Mouse (Mus musculus) liver, embryonic 15.5 days (tissue): ENCODE results near the gene Spata22. TPM values are rescaled to one million over a fixed set of nuclear protein-coding genes. Genes with fewer than 3 reads are reported as not detected.
"Not testable (repeated sequence)": the region's sequence is repeated elsewhere in the genome, so short reads cannot be mapped to it uniquely, and the experiment has no call there.

Source experiments
- ATAC-seq: fragments of 200-750 bp; cut with Nextera tagmentation; 2 replicates; pipeline ENCODE4 v1.8.0; 2017; ENCODE audit warnings: moderate number of reproducible peaks, mild to moderate bottlenecking, moderate library complexity; ENCODE audit not compliant: insufficient read depth
- H3K27ac ChIP-seq: fragments of 300-500 bp; sonication (generic); replicated peaks from 2 replicates; pipeline ENCODE4 v1.5.1; 2015; ENCODE audit warnings: mild to moderate bottlenecking, inconsistent platforms
- H3K27me3 ChIP-seq: fragments of 300-500 bp; sonication (generic); 2 replicates; pipeline ENCODE4 v1.6.1; 2015; ENCODE audit warnings: mild to moderate bottlenecking, inconsistent platforms
- H3K36me3 ChIP-seq: fragments of 300-500 bp; sonication (generic); replicated peaks from 2 replicates; pipeline ENCODE4 v1.6.1; 2015; ENCODE audit warnings: moderate library complexity, mild to moderate bottlenecking, inconsistent platforms
- H3K4me1 ChIP-seq: fragments of 300-500 bp; sonication (generic); replicated peaks from 2 replicates; pipeline ENCODE4 v1.6.1; 2015; ENCODE audit warnings: inconsistent platforms
- H3K4me2 ChIP-seq: fragments of 300-500 bp; sonication (generic); 2 replicates; pipeline ENCODE4 v1.6.1; 2015; ENCODE audit warnings: moderate library complexity, mild to moderate bottlenecking, inconsistent platforms
- H3K4me3 ChIP-seq: fragments of 300-500 bp; sonication (generic); replicated peaks from 2 replicates; pipeline ENCODE4 v1.5.1; 2015; ENCODE audit warnings: mild to moderate bottlenecking, inconsistent platforms
- H3K9ac ChIP-seq: fragments of 300-500 bp; sonication (generic); 2 replicates; pipeline ENCODE4 v1.6.1; 2015; ENCODE audit warnings: moderate library complexity, mild to moderate bottlenecking, inconsistent platforms
- H3K9me3 ChIP-seq: fragments of 300-500 bp; sonication (generic); replicated peaks from 2 replicates; pipeline ENCODE4 v1.6.1; 2016; ENCODE audit warnings: inconsistent platforms
- WGBS: fragments of 180-500 bp; shearing (Covaris S2); methylation state at CpG from one replicate; pipeline ENCODE4 v1.1.7; 2015; ENCODE audit warnings: mixed read lengths; ENCODE audit not compliant: insufficient replicate concordance; 5-methylcytosine and 5-hydroxymethylcytosine counted together
- polyA plus RNA-seq: library from polyadenylated mRNA; unstranded; fragments of >200 nt; fragmentation: Nextera tagmentation; extraction: Ambion mirVana; gene quantifications from 2 replicates; pipeline ENCODE4 v1.2.1, GENCODE M21; 2015

The Spata22 gene
- polyA plus RNA-seq = 2.5 and 2.8 TPM in 2 replicates

DNA sequence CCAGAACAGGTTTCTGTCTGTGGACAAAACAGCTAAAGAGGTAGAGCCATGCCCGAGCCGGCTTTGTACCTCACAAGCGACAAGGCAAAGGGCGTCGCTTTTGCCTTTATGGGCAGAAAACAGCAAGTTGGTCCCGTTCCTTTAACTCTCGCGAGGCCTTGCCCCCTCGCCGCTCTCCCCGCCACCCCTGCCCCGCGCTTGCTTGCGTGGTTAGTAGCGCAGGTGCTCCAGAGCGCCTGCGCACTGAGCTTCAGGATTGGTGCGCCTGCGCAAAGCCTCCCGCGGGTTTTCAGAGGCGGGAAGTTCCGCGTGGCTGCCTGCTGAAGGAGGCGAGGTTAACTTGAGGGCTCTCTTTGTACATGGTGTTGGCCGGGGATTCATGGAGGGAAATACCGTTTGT is at the start of gene Spata22, which contains the start of the genes Aspa and Gm49340:
Gene Spata22, plus strand, starts transcription at position 300 of the 400 bp plus-strand sequence.
Gene Aspa, minus strand, starts transcription at position 155 of the 400 bp plus-strand sequence.
Gene Gm49340, plus strand, starts transcription at position 300 of the 400 bp plus-strand sequence.
- no peak within 1 kb of the TSS for H3K4me2 ChIP-seq
- H3K27me3 ChIP-seq = no peaks in the 10 kb centered on the region
- H3K36me3 ChIP-seq = no peaks in the 10 kb centered on the region
- H3K9me3 ChIP-seq = no peaks in the 10 kb centered on the region
- WGBS = 74% methylated on average over 27 of the region's 27 CpGs
- no peaks in the 10 kb centered on the region for H3K4me1 ChIP-seq
- H3K9ac ChIP-seq = no peak within 1 kb of the TSS
- no peak within 1 kb of the TSS for H3K27ac ChIP-seq
- no peak within 1 kb of the TSS for H3K4me3 ChIP-seq
- ATAC-seq = no peak

DNA sequence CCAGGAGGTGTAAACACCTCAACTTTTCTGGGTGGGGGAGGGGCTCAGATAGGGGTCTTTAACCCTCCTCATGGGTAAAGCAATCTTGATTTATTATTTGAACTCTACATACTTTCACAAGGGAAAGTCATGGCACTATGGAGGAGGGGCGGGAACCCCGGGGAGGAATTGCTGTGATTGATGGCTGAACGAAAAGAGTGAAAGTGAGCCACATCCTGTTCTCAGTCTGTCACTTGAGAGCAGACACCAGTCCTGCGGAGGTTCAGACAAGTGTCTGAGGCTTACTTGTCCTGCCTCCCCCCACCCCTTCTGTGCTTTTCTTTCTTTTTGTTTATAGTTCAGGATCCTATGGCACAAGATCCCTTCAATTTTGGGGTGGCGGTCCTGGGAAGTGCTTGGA is 48.8 kb upstream of the Spata22 start:
- Histone ChIP-seq H3K27ac (no peak overlapping the region), H3K9ac (no peak overlapping the region), H3K4me3 (no peak overlapping the region), H3K4me2 (no peak overlapping the region), H3K9me3 (no peaks in the 10 kb centered on the region), H3K36me3 (no peaks in the 10 kb centered on the region), H3K4me1 (no peaks in the 10 kb centered on the region), H3K27me3 (no peaks in the 10 kb centered on the region)
- 26% methylated on average over 5 of the region's 5 CpGs for WGBS
- no peak for ATAC-seq

DNA sequence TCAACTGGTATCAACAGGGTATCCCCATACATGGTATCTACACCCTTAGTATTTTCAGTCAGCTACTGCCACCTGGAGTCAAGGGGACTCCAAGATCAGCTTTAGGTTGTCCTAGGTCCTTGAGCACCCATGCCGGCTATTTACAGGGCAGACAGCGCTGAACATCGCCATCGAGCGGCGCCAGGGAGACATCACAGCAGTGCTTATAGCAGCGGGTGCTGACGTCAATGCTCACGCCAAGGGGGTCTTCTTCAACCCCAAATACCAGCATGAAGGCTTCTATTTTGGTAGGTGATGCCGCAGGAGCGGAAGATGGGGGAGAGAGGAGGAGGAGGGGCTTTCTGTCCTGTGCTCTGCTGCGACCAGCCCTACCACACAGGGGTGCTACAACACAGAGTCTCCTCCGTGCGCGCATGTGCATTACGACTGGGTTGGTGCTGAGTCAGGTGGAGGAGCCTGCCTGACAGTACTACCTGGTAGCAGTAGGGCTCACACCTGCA is 48.0 kb upstream of the Spata22 start:
- no peak overlapping the region for H3K4me3 ChIP-seq
- H3K27me3 ChIP-seq = no peaks in the 10 kb centered on the region
- 2% methylated on average over 16 of the region's 16 CpGs for WGBS
- no peaks in the 10 kb centered on the region for H3K9me3 ChIP-seq
- peak overlapping the region; percentile 49 for H3K4me2 ChIP-seq
- no peaks in the 10 kb centered on the region for H3K36me3 ChIP-seq
- H3K27ac ChIP-seq = no peak overlapping the region
- H3K4me1 ChIP-seq = no peaks in the 10 kb centered on the region
- 0 out of 2 replicates have a peak, but pooled peaks have one; percentile 25 for ATAC-seq
- H3K9ac ChIP-seq = no peak overlapping the region

DNA sequence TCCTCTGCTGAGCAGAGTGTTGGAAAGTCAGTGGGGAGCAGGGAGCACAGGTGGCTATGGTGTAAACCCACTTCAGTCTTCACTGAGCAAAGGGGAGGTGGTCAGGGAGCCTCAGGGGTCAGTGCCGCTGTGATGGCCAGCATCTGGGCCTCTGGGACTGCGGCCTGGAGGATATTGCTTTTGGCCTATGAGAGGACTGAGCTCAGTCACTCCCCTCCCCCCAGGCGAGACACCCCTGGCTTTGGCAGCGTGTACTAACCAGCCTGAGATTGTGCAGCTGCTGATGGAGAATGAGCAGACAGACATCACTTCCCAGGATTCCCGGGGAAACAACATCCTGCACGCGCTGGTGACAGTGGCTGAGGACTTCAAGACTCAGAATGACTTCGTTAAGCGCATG is 46.2 kb upstream of the Spata22 start:
- H3K9ac ChIP-seq = no peak overlapping the region
- no peak overlapping the region for H3K4me2 ChIP-seq
- no peak for ATAC-seq
- H3K27me3 ChIP-seq = no peaks in the 10 kb centered on the region
- H3K4me1 ChIP-seq = no peaks in the 10 kb centered on the region
- no peak overlapping the region for H3K27ac ChIP-seq
- no peaks in the 10 kb centered on the region for H3K36me3 ChIP-seq
- no peak overlapping the region for H3K4me3 ChIP-seq
- H3K9me3 ChIP-seq = no peaks in the 10 kb centered on the region
- WGBS = 55% methylated on average over 9 of the region's 9 CpGs

DNA sequence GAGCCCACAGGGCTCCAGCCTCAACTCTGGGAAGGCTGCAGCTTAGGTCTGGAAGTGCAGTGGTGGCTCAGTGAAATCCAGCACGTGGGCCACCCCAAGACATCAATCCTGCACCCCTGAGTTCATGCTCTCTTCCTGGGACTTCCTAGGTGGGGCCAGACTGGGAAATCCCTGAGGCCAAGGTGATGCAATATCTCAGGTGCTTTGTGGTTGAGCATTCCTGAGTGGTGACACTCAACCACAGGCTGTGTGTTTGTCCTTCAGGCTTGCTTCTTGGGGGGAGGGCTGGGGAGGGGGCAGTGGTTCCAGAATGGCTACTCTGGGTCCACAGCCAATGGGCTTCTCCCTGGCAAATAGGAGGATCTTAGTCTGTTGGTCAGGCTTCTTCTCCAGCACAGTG is 45.6 kb upstream of the Spata22 start:
- 42% methylated on average over 1 of the region's 1 CpGs for WGBS
- no peak overlapping the region for H3K27ac ChIP-seq

DNA sequence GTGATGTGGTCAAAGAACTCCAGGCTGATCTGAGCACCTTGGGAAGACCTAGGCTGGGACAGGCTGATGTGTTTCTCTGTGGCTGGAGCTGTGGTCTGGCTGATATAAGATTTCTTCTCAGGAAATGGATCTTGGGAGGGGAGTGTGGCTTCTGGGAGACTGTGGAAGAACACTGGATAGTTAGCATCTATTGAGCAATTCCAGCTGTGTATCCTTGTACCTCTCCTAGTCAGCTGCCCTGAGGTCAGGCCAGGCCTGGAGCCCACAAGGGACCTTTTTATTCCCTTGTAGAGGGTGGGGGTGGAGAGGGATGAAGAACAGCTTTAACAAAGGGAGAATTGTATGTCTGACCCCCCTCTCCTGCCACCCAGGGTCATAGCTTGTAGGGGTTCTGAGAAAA is 45.2 kb upstream of the Spata22 start:
- no peaks in the 10 kb centered on the region for H3K27me3 ChIP-seq
- no peaks in the 10 kb centered on the region for H3K9me3 ChIP-seq

More for the DNA sequence above, 45.6 kb upstream of the Spata22 start:
- Histone ChIP-seq H3K9ac (no peak overlapping the region), H3K4me2 (no peak overlapping the region), H3K4me3 (no peak overlapping the region), H3K36me3 (no peaks in the 10 kb centered on the region), H3K4me1 (no peaks in the 10 kb centered on the region), H3K27me3 (no peaks in the 10 kb centered on the region), H3K9me3 (no peaks in the 10 kb centered on the region)
- no peak for ATAC-seq

DNA sequence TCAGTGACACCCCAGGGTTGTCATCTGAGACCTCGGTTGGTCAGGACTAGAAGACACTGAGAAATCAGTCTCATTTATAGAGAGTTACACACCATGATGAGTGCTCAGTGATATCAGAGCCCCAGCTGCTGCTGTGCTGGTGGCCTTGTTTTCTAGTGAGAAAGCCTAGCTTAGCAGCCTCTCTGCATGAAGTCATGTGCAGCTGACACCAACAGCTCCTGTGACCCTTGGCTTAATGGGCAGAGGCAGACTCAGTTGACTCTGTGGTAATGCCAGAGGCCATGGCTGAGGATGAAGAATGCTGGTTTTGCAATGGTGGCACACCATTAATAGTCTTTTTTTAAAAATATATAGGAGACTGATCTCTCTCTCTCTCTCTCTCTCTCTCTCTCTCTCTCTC is 39.9 kb upstream of the Spata22 start:
- no peak overlapping the region for H3K4me2 ChIP-seq
- no peak for ATAC-seq
- no peaks in the 10 kb centered on the region for H3K27me3 ChIP-seq
- no peak overlapping the region for H3K27ac ChIP-seq
- no peaks in the 10 kb centered on the region for H3K36me3 ChIP-seq
- H3K4me1 ChIP-seq = no peaks in the 10 kb centered on the region
- H3K9ac ChIP-seq = no peak overlapping the region
- H3K9me3 ChIP-seq = no peaks in the 10 kb centered on the region
- 51% methylated on average over 1 of the region's 1 CpGs for WGBS
- no peak overlapping the region for H3K4me3 ChIP-seq

More for the DNA sequence above, 45.2 kb upstream of the Spata22 start:
- Histone ChIP-seq H3K36me3 (no peaks in the 10 kb centered on the region), H3K27ac (no peak overlapping the region), H3K4me2 (no peak overlapping the region), H3K4me1 (no peaks in the 10 kb centered on the region), H3K9ac (no peak overlapping the region), H3K4me3 (no peak overlapping the region)
- ATAC-seq = no peak

DNA sequence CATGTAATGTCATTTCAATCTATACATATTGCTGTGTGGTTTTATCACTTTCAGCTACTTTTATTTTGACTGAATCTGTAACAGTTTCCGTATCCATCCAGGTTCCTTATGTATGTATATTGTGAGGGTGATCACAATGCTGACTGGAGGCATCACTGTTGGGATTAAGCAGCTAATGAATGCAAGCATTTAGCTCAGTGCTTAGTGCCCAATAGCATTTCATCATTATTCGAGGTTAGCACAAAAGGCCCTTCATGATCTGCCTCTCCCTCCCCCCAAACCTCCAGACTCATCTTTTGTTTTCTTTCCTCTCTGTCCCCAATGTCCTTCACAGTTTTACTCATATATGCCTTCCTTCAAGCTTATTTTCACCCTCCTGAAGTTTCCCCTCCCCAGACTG is 26.4 kb upstream of the Spata22 start:
- ATAC-seq = no peak
- no peak overlapping the region for H3K9ac ChIP-seq

DNA sequence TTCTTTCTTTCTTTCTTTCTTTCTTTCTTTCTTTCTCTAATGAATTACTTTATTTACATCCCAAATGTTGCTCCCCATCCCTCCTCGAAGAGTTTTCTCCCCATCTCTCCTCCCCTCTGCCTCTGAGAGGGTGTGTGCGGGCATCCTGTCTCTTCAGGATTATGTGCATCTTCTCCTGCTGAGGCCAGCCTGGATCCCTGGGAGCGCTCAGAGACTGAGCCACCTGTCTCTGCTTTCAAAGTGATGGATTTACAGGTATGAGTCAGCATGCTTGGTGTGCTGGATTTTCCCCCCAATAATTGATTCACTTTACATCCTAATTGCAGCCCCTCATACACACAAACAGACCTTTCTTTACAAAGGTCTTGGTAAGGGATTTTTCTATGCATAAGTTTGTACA is 13.6 kb upstream of the Spata22 start:
- Histone ChIP-seq H3K27ac (no peak overlapping the region), H3K4me3 (no peak overlapping the region), H3K9ac (no peak overlapping the region), H3K9me3 (no peaks in the 10 kb centered on the region), H3K27me3 (no peaks in the 10 kb centered on the region), H3K36me3 (no peaks in the 10 kb centered on the region), H3K4me1 (no peaks in the 10 kb centered on the region), H3K4me2 (no peak overlapping the region)
- 36% methylated on average over 3 of the region's 3 CpGs for WGBS
- ATAC-seq = no peak

More for the DNA sequence above, 26.4 kb upstream of the Spata22 start:
- Histone ChIP-seq H3K9me3 (no peaks in the 10 kb centered on the region), H3K36me3 (no peaks in the 10 kb centered on the region), H3K4me1 (no peaks in the 10 kb centered on the region), H3K4me3 (no peak overlapping the region), H3K4me2 (no peak overlapping the region), H3K27ac (no peak overlapping the region), H3K27me3 (no peaks in the 10 kb centered on the region)
- 42% methylated on average over 2 of the region's 2 CpGs for WGBS

DNA sequence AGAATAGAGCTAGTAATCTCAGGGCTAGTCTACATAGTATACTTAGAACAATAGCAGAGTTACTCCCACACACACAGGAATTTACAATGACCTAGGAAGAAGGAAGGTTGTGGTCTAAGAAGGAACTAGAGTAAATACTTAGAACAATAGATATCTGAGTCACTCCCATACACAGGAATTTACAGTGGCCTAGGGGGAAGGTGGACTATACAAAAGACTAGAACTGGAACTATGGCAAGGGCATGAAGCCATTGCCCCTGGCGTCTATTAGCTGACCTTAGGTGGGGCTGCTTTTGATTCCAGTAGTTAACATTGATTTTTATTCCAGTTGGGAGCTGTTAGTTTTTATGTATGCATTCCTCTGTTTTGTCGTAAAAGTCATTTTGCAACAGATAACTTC is 11.0 kb upstream of the Spata22 start:
- not testable (repeated sequence) for H3K4me2 ChIP-seq, H3K4me3 ChIP-seq, H3K27me3 ChIP-seq, H3K9ac ChIP-seq, H3K36me3 ChIP-seq, H3K4me1 ChIP-seq, H3K27ac ChIP-seq, H3K9me3 ChIP-seq, ATAC-seq
- 55% methylated on average over 2 of the region's 2 CpGs for whole genome bisulfite sequencing

DNA sequence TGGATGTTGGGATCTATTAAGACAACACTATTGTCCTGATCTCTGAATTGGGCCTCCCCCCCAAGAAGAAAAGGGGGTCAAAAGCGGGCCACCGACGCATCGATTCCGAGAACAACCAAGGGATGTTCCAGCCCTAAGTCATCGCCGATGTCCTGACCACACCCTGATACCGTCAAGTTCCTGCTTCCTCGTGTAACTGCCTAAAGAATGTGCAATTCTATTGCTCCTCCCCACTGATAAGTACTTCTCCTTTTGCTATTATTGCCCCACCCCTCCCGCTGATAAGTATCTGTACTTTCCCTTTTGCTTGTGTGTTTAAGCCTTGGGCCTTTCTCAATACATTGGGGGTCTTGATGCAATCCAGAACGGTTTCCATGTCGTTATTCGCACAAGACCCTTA is 8.5 kb upstream of the Spata22 start:
- not testable (repeated sequence) for H3K9me3 ChIP-seq, H3K4me2 ChIP-seq, H3K27me3 ChIP-seq, H3K4me1 ChIP-seq, H3K36me3 ChIP-seq, H3K27ac ChIP-seq, ATAC-seq, H3K9ac ChIP-seq, H3K4me3 ChIP-seq
- WGBS = 63% methylated on average over 13 of the region's 13 CpGs
